Mouse (Mus musculus) forebrain, embryonic 15.5 days (tissue): ENCODE data around the gene Was. TPM values are rescaled to one million over a fixed set of nuclear protein-coding genes. Genes with fewer than 3 reads are reported as not detected.
"Not testable (repeated sequence)": the region's sequence is repeated elsewhere in the genome, so short reads cannot be mapped to it uniquely, and the experiment has no call there.

Experiments
- ATAC-seq: fragments of 200-750 bp; cut with Nextera tagmentation; replicated peaks from 2 replicates; pipeline ENCODE4 v1.8.0; 2017; ENCODE audit warnings: mild to moderate bottlenecking, moderate TSS enrichment, moderate library complexity
- H3K27ac ChIP-seq: fragments of 300-500 bp; sonication (generic); replicated peaks from 2 replicates; pipeline ENCODE4 v1.5.1; 2015; ENCODE audit warnings: mild to moderate bottlenecking, inconsistent platforms
- H3K27me3 ChIP-seq: fragments of 300-500 bp; sonication (generic); 2 replicates; pipeline ENCODE4 v1.6.1; 2015; ENCODE audit warnings: inconsistent platforms
- H3K36me3 ChIP-seq: fragments of 300-500 bp; sonication (generic); 2 replicates; pipeline ENCODE4 v1.6.1; 2015; ENCODE audit warnings: mild to moderate bottlenecking, inconsistent platforms
- H3K4me1 ChIP-seq: fragments of 300-500 bp; sonication (generic); 2 replicates; pipeline ENCODE4 v1.6.1; 2015; ENCODE audit warnings: inconsistent platforms
- H3K4me2 ChIP-seq: fragments of 300-500 bp; sonication (generic); replicated peaks from 2 replicates; pipeline ENCODE4 v1.6.1; 2015; ENCODE audit warnings: mild to moderate bottlenecking, inconsistent platforms
- H3K4me3 ChIP-seq: fragments of 300-500 bp; sonication (generic); 2 replicates; pipeline ENCODE4 v1.5.1; 2015; ENCODE audit warnings: mild to moderate bottlenecking, inconsistent platforms
- H3K9ac ChIP-seq: fragments of 300-500 bp; sonication (generic); replicated peaks from 2 replicates; pipeline ENCODE4 v1.6.1; 2015; ENCODE audit warnings: mild to moderate bottlenecking, inconsistent platforms
- H3K9me3 ChIP-seq: fragments of 300-500 bp; sonication (generic); 2 replicates; pipeline ENCODE4 v1.6.1; 2016; ENCODE audit warnings: inconsistent platforms
- WGBS: fragments of 180-500 bp; shearing (Covaris S2); methylation state at CpG from one replicate; pipeline ENCODE4 v1.1.7; 2015; ENCODE audit warnings: mixed read lengths; 5-methylcytosine and 5-hydroxymethylcytosine counted together
- polyA plus RNA-seq: library from polyadenylated mRNA; unstranded; fragments of >200 nt; fragmentation: Nextera tagmentation; extraction: Ambion mirVana; gene quantifications from 2 replicates; pipeline ENCODE4 v1.2.1, GENCODE M21; 2015

The Was gene
- polyA plus RNA-seq, 1 experiment from 2014 or later = not detected

- ATAC-seq = no peak
- 61% methylated on average over 4 of the region's 4 CpGs for WGBS
Measured at GRCm38 (mm10) chrX:8099435-8099834, 9.1 kb upstream of the Was start.

GRCm38 (mm10) chrX:8096787-8097242 lies 6.5 kb upstream of the Was start:
- WGBS = 16% methylated on average over 18 of the region's 19 CpGs
- Histone ChIP-seq H3K36me3 (no peaks in the 10 kb centered on the region), H3K9me3 (no peaks in the 10 kb centered on the region)

More at GRCm38 (mm10) chrX:8099435-8099834, 9.1 kb upstream of the Was start:
- H3K9me3 ChIP-seq = no peaks in the 10 kb centered on the region
- no peak overlapping the region for H3K4me2 ChIP-seq
- H3K9ac ChIP-seq = no peak overlapping the region
- H3K4me3 ChIP-seq = no peak overlapping the region
- peaks cover 5% of the 10 kb centered on the region for H3K4me1 ChIP-seq
- H3K27me3 ChIP-seq = no peaks in the 10 kb centered on the region
- no peak overlapping the region for H3K27ac ChIP-seq
- H3K36me3 ChIP-seq = no peaks in the 10 kb centered on the region

DNA sequence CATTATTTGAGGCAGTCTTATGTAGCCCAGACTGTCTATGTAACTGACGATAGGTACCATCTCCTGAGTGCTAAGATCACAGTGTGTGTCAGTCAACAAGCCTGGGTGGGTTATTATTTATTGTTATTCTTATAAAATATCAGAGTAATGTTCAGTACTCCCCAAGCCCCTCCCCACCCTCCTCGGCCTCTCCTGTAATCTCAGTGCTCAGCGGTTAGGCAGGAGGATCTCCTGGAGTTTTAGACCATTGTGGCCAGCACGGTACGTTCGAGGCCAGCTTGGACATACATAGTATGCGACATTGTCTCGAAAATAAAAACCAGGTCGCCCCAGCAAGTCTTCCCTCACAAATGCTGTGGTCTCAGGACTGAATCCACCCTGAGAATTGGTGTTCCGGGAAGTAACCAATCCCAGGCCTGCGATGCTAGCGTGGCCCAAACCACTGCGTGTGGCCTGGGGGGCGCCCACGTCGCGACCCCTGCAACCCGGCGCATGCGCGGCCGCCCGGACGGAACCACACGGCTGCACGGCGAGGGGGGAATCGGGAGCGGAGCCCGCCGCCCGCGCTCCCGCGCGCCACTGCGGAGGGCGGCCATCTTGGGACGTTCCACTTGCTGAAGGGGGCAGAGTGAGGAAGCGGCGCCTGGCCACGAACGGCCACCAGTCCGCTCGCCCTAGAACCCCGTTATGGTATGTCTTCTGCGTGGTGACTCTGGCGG lies 5.9 kb upstream of the Was start:
- H3K4me1 ChIP-seq, H3K9ac ChIP-seq, H3K9me3 ChIP-seq, H3K27me3 ChIP-seq, H3K36me3 ChIP-seq: not testable (repeated sequence)
- Histone ChIP-seq H3K4me2 (peak overlapping the region; percentile 37), H3K4me3 (peak overlapping the region; percentile 32), H3K27ac (peak overlapping the region; percentile 63)
- 10% methylated on average over 17 of the region's 48 CpGs for WGBS
- ATAC-seq = peak; percentile 89

More at GRCm38 (mm10) chrX:8096787-8097242, 6.5 kb upstream of the Was start:
- ATAC-seq = peak; percentile 92
- peak overlapping the region; percentile 63 for H3K27ac ChIP-seq
- 0 out of 2 replicates have a peak overlapping the region, but pooled peaks have one; percentile 15 for H3K9ac ChIP-seq
- H3K4me1 ChIP-seq = peaks cover 5% of the 10 kb centered on the region
- peak overlapping the region; percentile 32 for H3K4me3 ChIP-seq
- peak overlapping the region; percentile 33 for H3K4me2 ChIP-seq
- no peaks in the 10 kb centered on the region for H3K27me3 ChIP-seq

GRCm38 (mm10) chrX:8095546-8095945 lies 5.2 kb upstream of the Was start:
- H3K27me3 ChIP-seq = no peaks in the 10 kb centered on the region
- 84% methylated on average over 10 of the region's 10 CpGs for WGBS
- no peak overlapping the region for H3K9ac ChIP-seq
- ATAC-seq = no peak
- H3K4me3 ChIP-seq = peak overlapping the region; percentile 31
- peak overlapping the region; percentile 37 for H3K4me2 ChIP-seq
- no peak overlapping the region for H3K27ac ChIP-seq
- H3K4me1 ChIP-seq = peaks cover 2% of the 10 kb centered on the region
- no peaks in the 10 kb centered on the region for H3K9me3 ChIP-seq
- no peaks in the 10 kb centered on the region for H3K36me3 ChIP-seq

- WGBS = 70% methylated on average over 5 of the region's 5 CpGs
- H3K9ac ChIP-seq, H3K27ac ChIP-seq, H3K27me3 ChIP-seq, H3K4me3 ChIP-seq, H3K36me3 ChIP-seq, H3K9me3 ChIP-seq, H3K4me1 ChIP-seq, ATAC-seq, H3K4me2 ChIP-seq: not testable (repeated sequence)
Measured at GRCm38 (mm10) chrX:8090954-8091347, 653 bp upstream of the Was start.

DNA sequence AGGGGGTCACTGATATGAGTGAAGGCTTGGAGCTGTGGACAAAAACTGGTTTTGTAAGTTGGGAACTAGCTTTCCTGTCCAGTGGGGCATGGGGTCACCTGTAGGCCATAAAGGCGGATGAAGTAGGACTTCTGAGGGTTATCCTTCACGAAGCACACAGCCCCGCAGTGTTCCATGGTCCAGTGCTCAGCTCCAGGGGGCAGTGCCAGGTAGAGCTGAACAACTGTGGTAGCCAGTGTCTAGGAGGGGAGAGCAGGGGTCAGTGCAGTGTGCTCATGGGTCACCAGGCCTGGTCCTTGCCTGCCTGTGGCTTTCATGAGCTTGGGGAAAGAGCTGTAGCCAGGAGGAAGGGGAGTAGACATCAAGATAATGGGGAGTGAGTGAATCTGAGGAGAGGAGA lies 552 bp downstream of the Was start:
- 92% methylated on average over 3 of the region's 3 CpGs for WGBS
- H3K9ac ChIP-seq = no peak overlapping the region

GRCm38 (mm10) chrX:8085611-8086010 lies 4.7 kb downstream of the Was start:
- Histone ChIP-seq H3K27ac (no peak overlapping the region), H3K27me3 (no peaks in the 10 kb centered on the region), H3K4me3 (no peak overlapping the region), H3K4me1 (no peaks in the 10 kb centered on the region), H3K9ac (no peak overlapping the region), H3K9me3 (no peaks in the 10 kb centered on the region), H3K4me2 (no peak overlapping the region), H3K36me3 (no peaks in the 10 kb centered on the region)
- 89% methylated on average over 7 of the region's 8 CpGs for WGBS
- no peak for ATAC-seq

More for the DNA sequence above, 552 bp downstream of the Was start:
- no peaks in the 10 kb centered on the region for H3K4me1 ChIP-seq
- H3K36me3 ChIP-seq = no peaks in the 10 kb centered on the region
- H3K4me3 ChIP-seq = no peak overlapping the region
- H3K27ac ChIP-seq = no peak overlapping the region
- ATAC-seq = no peak
- H3K4me2 ChIP-seq = no peak overlapping the region
- H3K9me3 ChIP-seq = no peaks in the 10 kb centered on the region
- no peaks in the 10 kb centered on the region for H3K27me3 ChIP-seq

GRCm38 (mm10) chrX:8084771-8085259 lies 5.5 kb downstream of the Was start:
- no peaks in the 10 kb centered on the region for H3K9me3 ChIP-seq
- 87% methylated on average over 6 of the region's 6 CpGs for WGBS
- no peak overlapping the region for H3K27ac ChIP-seq
- ATAC-seq = no peak
- no peak overlapping the region for H3K4me3 ChIP-seq
- no peaks in the 10 kb centered on the region for H3K4me1 ChIP-seq
- no peaks in the 10 kb centered on the region for H3K36me3 ChIP-seq
- H3K27me3 ChIP-seq = no peaks in the 10 kb centered on the region
- H3K9ac ChIP-seq = no peak overlapping the region
- no peak overlapping the region for H3K4me2 ChIP-seq

GRCm38 (mm10) chrX:8075104-8075503 lies 15.2 kb downstream of the Was start:
- peaks cover 6% of the 10 kb centered on the region; the same call in 1 of the 2 replicates for H3K4me1 ChIP-seq
- peak; percentile 51 for ATAC-seq
- H3K27ac ChIP-seq = peak overlapping the region; percentile 85
- 25% methylated on average over 3 of the region's 3 CpGs for WGBS
- peak overlapping the region; percentile 58 for H3K4me3 ChIP-seq
- peaks cover 5% of the 10 kb centered on the region; the same call in 1 of the 2 replicates for H3K36me3 ChIP-seq
- H3K4me2 ChIP-seq = peak overlapping the region; percentile 47
- peak overlapping the region; percentile 49 for H3K9ac ChIP-seq
- H3K27me3 ChIP-seq = no peaks in the 10 kb centered on the region
- no peaks in the 10 kb centered on the region for H3K9me3 ChIP-seq

- Histone ChIP-seq H3K36me3 (peaks cover 6% of the 10 kb centered on the region; the same call in 1 of the 2 replicates), H3K4me2 (peak within 1 kb of the TSS; percentile 53), H3K9ac (peak within 1 kb of the TSS; percentile 57), H3K27ac (peak within 1 kb of the TSS; percentile 85), H3K4me1 (peaks cover 6% of the 10 kb centered on the region; the same call in 1 of the 2 replicates), H3K27me3 (no peaks in the 10 kb centered on the region), H3K4me3 (peak within 1 kb of the TSS; percentile 58), H3K9me3 (no peaks in the 10 kb centered on the region)
- WGBS = 15% methylated on average over 46 of the region's 46 CpGs
- ATAC-seq = peak; percentile 97
Measured at GRCm38 (mm10) chrX:8074430-8075014, 15.8 kb downstream of the Was start, which contains the start of gene Suv39h1. Gene Suv39h1 (minus strand): TSS chrX:8074760.

DNA sequence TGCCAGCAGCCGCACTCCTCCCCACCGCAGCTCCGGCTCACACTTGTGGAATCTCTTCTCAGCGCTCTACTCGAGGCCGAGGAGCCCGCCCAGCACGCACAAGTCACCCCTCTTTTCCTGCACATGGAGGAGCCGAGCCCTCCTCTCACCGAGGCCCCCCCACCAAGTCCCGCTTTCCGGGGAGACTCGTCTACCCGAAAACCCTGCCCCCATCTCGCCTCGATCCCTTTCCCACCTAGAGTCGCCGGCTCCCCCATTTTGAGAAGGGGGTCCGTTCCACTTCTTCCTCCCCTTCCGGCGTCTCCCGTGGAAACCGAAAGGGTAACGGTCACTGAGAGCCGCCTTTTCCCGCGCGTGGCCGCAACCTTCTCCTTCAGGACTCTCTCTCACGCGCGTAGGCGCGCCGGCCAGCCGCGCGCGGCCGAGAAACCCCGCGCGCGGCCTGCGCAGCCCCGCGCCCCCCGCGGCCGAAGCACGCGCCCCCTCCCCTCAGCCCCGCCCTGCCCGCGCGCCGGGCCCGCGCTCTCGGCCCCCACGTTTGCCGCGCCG lies 16.3 kb downstream of the Was start:
- Histone ChIP-seq H3K4me1 (peaks cover 6% of the 10 kb centered on the region; the same call in 1 of the 2 replicates), H3K27me3 (no peaks in the 10 kb centered on the region), H3K4me3 (peak overlapping the region; percentile 58), H3K36me3 (peaks cover 6% of the 10 kb centered on the region; the same call in 1 of the 2 replicates), H3K9ac (peak overlapping the region; percentile 57), H3K9me3 (no peaks in the 10 kb centered on the region), H3K27ac (peak overlapping the region; percentile 83), H3K4me2 (peak overlapping the region; percentile 53)
- 22% methylated on average over 59 of the region's 64 CpGs for WGBS
- ATAC-seq = peak; percentile 20

DNA sequence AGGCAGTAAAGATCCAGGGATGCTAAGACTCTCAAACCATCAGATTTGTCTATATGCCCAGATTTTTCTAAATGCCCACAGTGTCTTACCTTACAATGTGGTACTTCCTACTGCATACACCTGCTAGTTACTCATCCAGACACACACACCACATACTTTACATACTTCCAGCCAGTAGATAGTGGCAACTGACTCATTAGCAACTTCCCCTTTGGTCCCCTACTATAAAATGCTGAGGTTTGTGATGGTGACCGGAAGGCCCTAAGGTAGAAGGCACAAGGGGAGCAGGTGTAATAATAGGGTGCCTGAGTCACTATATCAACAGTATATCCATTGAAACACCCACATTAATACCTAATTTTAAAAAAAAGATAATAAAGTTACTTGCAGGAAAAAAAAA lies 21.1 kb downstream of the Was start:
- WGBS = 94% methylated on average over 1 of the region's 1 CpGs
- H3K4me2 ChIP-seq = no peak overlapping the region
- no peaks in the 10 kb centered on the region for H3K9me3 ChIP-seq

More for the DNA sequence above, 21.1 kb downstream of the Was start:
- peaks cover 12% of the 10 kb centered on the region for H3K36me3 ChIP-seq
- ATAC-seq = no peak
- peaks cover 6% of the 10 kb centered on the region; the same call in 1 of the 2 replicates for H3K4me1 ChIP-seq
- H3K27me3 ChIP-seq = no peaks in the 10 kb centered on the region
- H3K4me3 ChIP-seq = no peak overlapping the region
- H3K27ac ChIP-seq = no peak overlapping the region
- H3K9ac ChIP-seq = no peak overlapping the region
